Mouse (Mus musculus) embryonic facial prominence, embryonic 14.5 days (tissue): ENCODE measurements at regions not wholly inside any gene's neighbourhood (a gene's known extent, or its start where the extent isn't known, plus 50 kb on each side); places are given as distances from the start of the nearest gene placed in this dataset.

ENCODE experiments used
- ATAC-seq: fragments of 200-750 bp; cut with Nextera tagmentation; 2 replicates; pipeline ENCODE4 v1.8.0; 2017; ENCODE audit warnings: low read depth, moderate number of reproducible peaks, moderate TSS enrichment
- DNase-seq: peaks from one replicate; pipeline ENCODE4 v3.0.0-alpha.2; 2015; ENCODE audit warnings: low spot score
- H3K27ac ChIP-seq: fragments of 300-500 bp; sonication (generic); replicated peaks from 2 replicates; pipeline ENCODE4 v1.5.1; 2014; ENCODE audit warnings: low read depth, mild to moderate bottlenecking, low read length, moderate library complexity
- H3K27me3 ChIP-seq: fragments of 300-500 bp; sonication (generic); replicated peaks from 2 replicates; pipeline ENCODE4 v1.6.1; 2014; ENCODE audit warnings: low read length; ENCODE audit not compliant: control insufficient read depth, insufficient read depth
- H3K36me3 ChIP-seq: fragments of 300-500 bp; sonication (generic); 2 replicates; pipeline ENCODE4 v1.6.1; 2014; ENCODE audit warnings: low read length, mixed read lengths; ENCODE audit not compliant: control insufficient read depth, insufficient read depth
- H3K4me1 ChIP-seq: fragments of 300-500 bp; sonication (generic); 2 replicates; pipeline ENCODE4 v1.6.1; 2014; ENCODE audit warnings: antibody characterized with exemption, low read length; ENCODE audit not compliant: control insufficient read depth, insufficient read depth
- H3K4me2 ChIP-seq: fragments of 300-500 bp; sonication (generic); 2 replicates; pipeline ENCODE4 v1.6.1; 2014; ENCODE audit warnings: low read depth, mild to moderate bottlenecking, low read length, moderate library complexity, mixed read lengths
- H3K4me3 ChIP-seq: fragments of 300-500 bp; sonication (generic); 2 replicates; pipeline ENCODE4 v1.5.1; 2014; ENCODE audit warnings: low read depth, mild to moderate bottlenecking, low read length
- H3K9ac ChIP-seq: fragments of 300-500 bp; sonication (generic); 2 replicates; pipeline ENCODE4 v1.6.1; 2014; ENCODE audit warnings: low read depth, mild to moderate bottlenecking, low read length, moderate library complexity, mixed read lengths
- H3K9me3 ChIP-seq: fragments of 300-500 bp; sonication (generic); 2 replicates; pipeline ENCODE4 v1.6.1; 2016; ENCODE audit warnings: low read length; ENCODE audit not compliant: control insufficient read depth
- WGBS: fragments of 180-500 bp; shearing (Covaris S2); extraction: QIAGEN DNeasy Blood & Tissue Kit; methylation state at CpG from one replicate; pipeline ENCODE4 v1.1.7; 2014; 5-methylcytosine and 5-hydroxymethylcytosine counted together

DNA sequence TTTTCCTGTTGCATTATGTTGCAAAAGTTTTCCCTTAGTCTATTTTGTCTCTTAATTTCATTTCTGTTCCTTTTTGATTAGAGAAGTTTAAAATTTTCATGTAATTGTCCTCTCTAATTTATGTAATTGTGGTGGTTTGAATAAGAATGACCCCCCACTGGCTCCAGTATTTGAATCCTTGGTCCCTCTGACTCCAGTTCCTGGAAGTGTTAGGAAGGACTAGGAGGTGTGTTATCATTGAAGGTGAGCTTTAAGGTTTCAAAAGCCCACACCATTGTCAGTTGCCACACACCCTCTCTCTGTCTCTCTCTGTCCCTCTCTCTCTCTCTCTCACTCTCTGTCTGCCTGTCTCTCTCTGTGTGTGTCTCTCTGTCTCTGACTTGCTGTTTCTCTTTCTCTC lies 93.6 kb upstream of the Tnr start:
- Histone ChIP-seq H3K27ac (no peak overlapping the region), H3K9me3 (no peaks in the 10 kb centered on the region), H3K36me3 (no peaks in the 10 kb centered on the region), H3K27me3 (no peaks in the 10 kb centered on the region), H3K9ac (no peak overlapping the region), H3K4me3 (no peak overlapping the region), H3K4me2 (no peak overlapping the region), H3K4me1 (no peaks in the 10 kb centered on the region)
- DNase-seq (no peak), ATAC-seq (no peak)

DNA sequence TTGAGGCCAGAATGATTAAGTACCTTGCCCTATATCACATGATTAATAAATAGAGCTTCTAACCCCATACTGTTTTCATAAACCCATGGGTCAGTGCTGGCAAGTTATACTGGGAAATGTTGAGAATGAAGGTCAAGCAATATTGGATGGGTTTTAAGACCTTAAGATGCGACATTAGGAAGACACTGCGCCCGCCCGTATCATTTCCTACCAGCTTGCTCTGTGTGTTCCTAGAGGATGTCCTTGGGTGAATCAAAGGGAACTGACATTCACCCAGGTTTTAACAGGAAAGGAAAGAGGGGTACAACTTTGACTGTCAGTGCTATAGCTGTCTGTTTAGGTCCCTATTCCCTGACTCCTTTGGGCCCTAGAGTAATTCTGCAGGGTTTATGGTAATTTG lies 90.0 kb upstream of the Tnr start:
- Histone ChIP-seq H3K4me2 (no peak overlapping the region), H3K4me1 (no peaks in the 10 kb centered on the region), H3K9ac (no peak overlapping the region), H3K27me3 (no peaks in the 10 kb centered on the region), H3K4me3 (no peak overlapping the region), H3K27ac (no peak overlapping the region), H3K36me3 (no peaks in the 10 kb centered on the region), H3K9me3 (no peaks in the 10 kb centered on the region)
- WGBS, result 91% methylated on average over 4 of the region's 4 CpGs
- DNase-seq (no peak), ATAC-seq (no peak)

DNA sequence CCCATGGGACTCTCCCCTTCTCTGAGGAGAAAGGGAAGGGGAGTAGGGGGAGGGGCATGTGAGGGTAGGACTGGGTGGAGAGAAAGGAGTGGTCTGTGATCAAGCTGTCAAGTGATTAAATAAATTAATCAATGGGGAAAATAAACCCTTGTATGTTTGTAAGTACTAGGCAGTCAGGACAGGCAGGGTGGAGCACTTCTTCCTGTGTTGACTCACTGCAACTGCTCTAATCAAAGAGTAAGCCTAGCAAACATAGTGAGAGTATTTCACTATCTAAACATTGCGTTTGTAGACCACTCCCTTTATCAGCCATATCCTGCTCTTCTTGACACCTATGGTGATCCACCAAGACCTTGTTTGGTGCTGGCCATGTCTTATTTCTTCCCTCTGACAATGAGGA lies 82.8 kb upstream of the Tnr start:
- Histone ChIP-seq H3K27me3 (no peaks in the 10 kb centered on the region), H3K4me2 (no peak overlapping the region), H3K27ac (no peak overlapping the region), H3K9ac (no peak overlapping the region), H3K9me3 (no peaks in the 10 kb centered on the region), H3K4me3 (no peak overlapping the region), H3K4me1 (no peaks in the 10 kb centered on the region), H3K36me3 (no peaks in the 10 kb centered on the region)
- no peak for DNase-seq
- WGBS, result 74% methylated on average over 1 of the region's 1 CpGs
- no peak for ATAC-seq

DNA sequence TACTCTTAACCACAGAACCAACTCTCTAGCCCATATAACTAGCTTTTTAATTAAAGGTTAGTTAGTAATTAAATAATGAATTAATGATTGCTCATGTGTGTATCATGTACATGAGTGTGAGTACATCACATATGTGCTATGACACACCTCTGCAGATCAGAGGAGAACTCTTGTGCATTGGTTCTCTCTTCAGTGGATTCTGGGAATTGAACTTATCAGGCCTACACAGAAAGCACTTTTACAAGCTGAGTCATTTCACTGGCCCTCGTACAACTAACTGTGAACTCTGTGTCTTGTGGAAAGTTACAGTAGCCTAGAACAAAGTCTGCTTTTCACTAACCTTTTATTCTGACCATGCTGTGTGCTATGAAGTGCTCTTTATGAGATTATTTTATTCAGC lies 79.5 kb upstream of the Tnr start:
- no peak for ATAC-seq

DNA sequence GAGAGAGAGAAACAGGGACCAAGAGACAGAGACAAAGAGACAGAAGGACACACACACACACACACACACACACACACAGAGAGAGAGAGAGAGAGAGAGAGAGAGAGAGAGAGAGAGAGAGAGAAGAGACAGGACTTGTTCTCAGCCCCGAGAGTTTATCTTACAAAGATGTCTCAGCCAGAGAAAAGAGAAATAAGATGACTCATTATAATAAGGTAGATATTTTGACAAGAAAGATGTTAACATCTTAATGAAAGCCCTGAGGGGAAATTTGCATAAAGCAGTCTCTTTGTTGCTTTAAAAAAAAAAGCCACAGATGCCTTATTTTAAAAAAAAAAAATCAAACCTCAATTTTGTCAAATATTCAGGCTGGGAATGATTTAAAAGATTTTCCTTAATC lies 78.1 kb upstream of the Tnr start:
- ATAC-seq (no peak), DNase-seq (no peak)
- Histone ChIP-seq H3K4me2 (no peak overlapping the region), H3K36me3 (no peaks in the 10 kb centered on the region), H3K4me1 (no peaks in the 10 kb centered on the region), H3K27me3 (no peaks in the 10 kb centered on the region), H3K9me3 (no peaks in the 10 kb centered on the region), H3K27ac (no peak overlapping the region), H3K9ac (no peak overlapping the region), H3K4me3 (no peak overlapping the region)
- WGBS, result 16% methylated on average over 1 of the region's 1 CpGs

More for the DNA sequence above, 79.5 kb upstream of the Tnr start:
- 81% methylated on average over 1 of the region's 1 CpGs for WGBS
- Histone ChIP-seq H3K27me3 (no peaks in the 10 kb centered on the region), H3K4me2 (no peak overlapping the region), H3K4me1 (no peaks in the 10 kb centered on the region), H3K9me3 (no peaks in the 10 kb centered on the region), H3K4me3 (no peak overlapping the region), H3K9ac (no peak overlapping the region), H3K36me3 (no peaks in the 10 kb centered on the region), H3K27ac (no peak overlapping the region)
- DNase-seq, result no peak

DNA sequence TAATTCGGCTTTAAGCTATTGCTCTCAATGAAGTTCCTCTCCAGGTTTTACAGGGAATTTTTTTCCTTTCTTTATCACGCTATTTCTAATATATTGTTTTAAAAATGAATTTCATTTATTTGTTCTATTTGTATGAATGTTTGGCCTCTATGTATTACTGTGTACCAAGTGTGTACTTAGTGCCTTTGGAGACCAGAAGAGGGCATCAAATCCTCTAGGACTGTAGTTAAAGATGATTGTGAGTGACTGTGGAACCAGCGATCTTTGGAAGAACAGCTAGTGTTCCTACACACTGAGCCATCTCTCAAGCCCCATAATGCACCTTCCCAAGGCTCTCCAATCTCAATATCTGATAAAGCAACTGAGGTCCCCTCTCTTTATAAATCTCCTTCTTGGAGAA lies 72.1 kb upstream of the Tnr start:
- H3K4me1 ChIP-seq, result no peaks in the 10 kb centered on the region
- no peaks in the 10 kb centered on the region for H3K27me3 ChIP-seq
- H3K4me3 ChIP-seq, result no peak overlapping the region
- H3K27ac ChIP-seq, result no peak overlapping the region
- H3K9me3 ChIP-seq, result no peaks in the 10 kb centered on the region
- H3K4me2 ChIP-seq, result no peak overlapping the region
- DNase-seq, result no peak
- no peaks in the 10 kb centered on the region for H3K36me3 ChIP-seq
- 79% methylated on average over 3 of the region's 3 CpGs for WGBS
- no peak overlapping the region for H3K9ac ChIP-seq
- no peak for ATAC-seq

DNA sequence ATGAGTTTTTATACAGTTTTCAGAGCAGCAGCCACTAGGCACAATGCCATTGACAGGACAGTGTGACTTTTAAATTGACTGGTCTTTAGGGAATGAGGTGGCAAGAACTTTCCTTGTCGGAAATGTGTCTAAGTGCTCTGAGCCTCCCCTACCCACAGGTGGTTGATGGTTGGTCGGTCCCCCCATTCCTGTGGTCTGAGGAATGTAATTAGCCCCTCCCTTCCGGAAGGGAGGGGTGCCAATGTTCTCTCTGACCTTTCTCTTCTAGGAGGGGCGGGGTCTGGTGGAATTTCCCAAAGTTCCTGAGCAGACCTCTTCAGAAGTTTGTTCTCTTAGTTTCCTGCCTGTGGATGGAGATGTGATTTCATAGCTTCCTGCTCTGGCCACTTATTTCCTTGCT lies 62.7 kb upstream of the Tnr start:
- no peak overlapping the region for H3K4me3 ChIP-seq
- H3K27ac ChIP-seq, result no peak overlapping the region
- WGBS, result 70% methylated on average over 4 of the region's 4 CpGs
- H3K36me3 ChIP-seq, result no peaks in the 10 kb centered on the region
- no peak overlapping the region for H3K4me2 ChIP-seq
- H3K4me1 ChIP-seq, result no peaks in the 10 kb centered on the region
- H3K9ac ChIP-seq, result no peak overlapping the region
- no peak for ATAC-seq
- no peaks in the 10 kb centered on the region for H3K27me3 ChIP-seq
- no peaks in the 10 kb centered on the region for H3K9me3 ChIP-seq
- DNase-seq, result no peak

DNA sequence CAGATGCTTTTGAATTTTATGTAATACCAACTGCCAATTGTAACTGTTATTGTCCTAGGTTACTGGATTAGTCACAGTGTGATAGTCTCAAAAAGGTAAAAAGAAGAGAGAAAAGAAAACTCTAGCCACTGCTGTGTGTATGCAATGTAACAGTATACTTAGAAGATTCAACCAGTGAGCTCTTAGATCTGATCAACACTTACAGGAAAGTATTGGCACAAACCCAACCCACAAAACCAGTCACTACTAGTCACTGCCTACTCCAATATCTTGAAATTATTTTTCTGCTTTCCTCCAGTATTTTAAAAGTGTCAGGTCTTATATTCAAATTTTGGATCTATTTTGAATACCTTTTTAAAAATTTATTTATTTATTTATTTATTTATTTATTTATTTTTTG lies 52.6 kb upstream of the Tnr start:
- H3K9me3 ChIP-seq, result no peaks in the 10 kb centered on the region

More for the DNA sequence above, 52.6 kb upstream of the Tnr start:
- Histone ChIP-seq H3K36me3 (no peaks in the 10 kb centered on the region), H3K4me3 (no peak overlapping the region), H3K27me3 (no peaks in the 10 kb centered on the region), H3K4me2 (no peak overlapping the region), H3K4me1 (no peaks in the 10 kb centered on the region), H3K9ac (no peak overlapping the region), H3K27ac (no peak overlapping the region)
- DNase-seq (peak; percentile 45), ATAC-seq (no peak)
